Mouse (Mus musculus): ENCODE data around the gene Ccdc30. TPM values are rescaled to one million over a fixed set of nuclear protein-coding genes. Genes with fewer than 3 reads are reported as not detected.

Gene Ccdc30
- total RNA-seq, 2 experiments from 2014 or later, result 19.8 to 26.1 TPM

GRCm38 (mm10) chr4:119421191-119421590, 5.9 kb upstream of the Ccdc30 start:
- DNase-seq (ENCODE audit: extremely low spot score in 1 of 2, low spot score in 1 of 2), result no peak

- DNase-seq (ENCODE audit: extremely low spot score in 1 of 2, low spot score in 1 of 2), result no peak
These were observed 2.6 kb upstream of the Ccdc30 start for GRCm38 (mm10) chr4:119417894-119418293.

- no peak for DNase-seq (ENCODE audit: extremely low spot score in 1 of 2, low spot score in 1 of 2)
These were observed 1.9 kb upstream of the Ccdc30 start for GRCm38 (mm10) chr4:119417270-119417669.

GRCm38 (mm10) chr4:119412791-119413190, 2.5 kb downstream of the Ccdc30 start:
- DNase-seq (ENCODE audit: extremely low spot score in 1 of 2, low spot score in 1 of 2), result no peak

- DNase-seq (ENCODE audit: extremely low spot score in 1 of 2, low spot score in 1 of 2), result no peak
These were observed 3.3 kb downstream of the Ccdc30 start for GRCm38 (mm10) chr4:119411877-119412650.

- DNase-seq (ENCODE audit: extremely low spot score in 1 of 2, low spot score in 1 of 2), result no peak
These were observed 11.9 kb downstream of the Ccdc30 start for GRCm38 (mm10) chr4:119403431-119403830.

GRCm38 (mm10) chr4:119400896-119401295, 14.4 kb downstream of the Ccdc30 start:
- DNase-seq (ENCODE audit: extremely low spot score in 1 of 2, low spot score in 1 of 2), result no peak

- no peak for DNase-seq (ENCODE audit: extremely low spot score in 1 of 2, low spot score in 1 of 2)
These were observed 16.6 kb downstream of the Ccdc30 start for GRCm38 (mm10) chr4:119398751-119399150.

- DNase-seq (ENCODE audit: extremely low spot score in 1 of 2, low spot score in 1 of 2), result peak in 1 of 2 experiments; percentile 30
These were observed 25.0 kb downstream of the Ccdc30 start for GRCm38 (mm10) chr4:119390369-119390768.

GRCm38 (mm10) chr4:119389184-119389583, 26.1 kb downstream of the Ccdc30 start:
- no peak for DNase-seq (ENCODE audit: extremely low spot score in 1 of 2, low spot score in 1 of 2)

GRCm38 (mm10) chr4:119381471-119382190, 33.7 kb downstream of the Ccdc30 start:
- DNase-seq (ENCODE audit: extremely low spot score in 1 of 2, low spot score in 1 of 2), result no peak

GRCm38 (mm10) chr4:119369460-119369859, 45.9 kb downstream of the Ccdc30 start:
- DNase-seq (ENCODE audit: extremely low spot score in 1 of 2, low spot score in 1 of 2), result no peak

GRCm38 (mm10) chr4:119366758-119367526, 48.4 kb downstream of the Ccdc30 start:
- DNase-seq (ENCODE audit: extremely low spot score in 1 of 2, low spot score in 1 of 2), result no peak

GRCm38 (mm10) chr4:119362231-119362630, 53.1 kb downstream of the Ccdc30 start:
- no peak for DNase-seq (ENCODE audit: extremely low spot score in 1 of 2, low spot score in 1 of 2)

GRCm38 (mm10) chr4:119359196-119359971, 55.9 kb downstream of the Ccdc30 start:
- peak; percentile 8 to 15 for DNase-seq (ENCODE audit: extremely low spot score in 1 of 2, low spot score in 1 of 2)

- no peak for DNase-seq (ENCODE audit: extremely low spot score in 1 of 2, low spot score in 1 of 2)
These were observed 69.8 kb downstream of the Ccdc30 start for GRCm38 (mm10) chr4:119345508-119345907.

- DNase-seq (ENCODE audit: extremely low spot score in 1 of 2, low spot score in 1 of 2), result peak in 1 of 2 experiments; percentile 62
These were observed 76.4 kb downstream of the Ccdc30 start for GRCm38 (mm10) chr4:119338861-119339361.

GRCm38 (mm10) chr4:119338422-119338821, 76.9 kb downstream of the Ccdc30 start:
- no peak for DNase-seq (ENCODE audit: extremely low spot score in 1 of 2, low spot score in 1 of 2)

- DNase-seq (ENCODE audit: extremely low spot score in 1 of 2, low spot score in 1 of 2), result no peak
These were observed 81.8 kb downstream of the Ccdc30 start for GRCm38 (mm10) chr4:119333487-119333886.

Measured in layer of hippocampus, postnatal 25 days (tissue).